Mouse (Mus musculus): ENCODE data around the gene Bin2.

GRCm38 (mm10) chr15:100614218-100614995 lies 54.9 kb downstream of the Bin2 start:
- TF ChIP-seq POLR2AphosphoS5 (IDR thresholded peaks at IDR 0.05; ENCODE audit: insufficient replicate concordance, low read depth, low read length) (no peak), CTCF (IDR thresholded peaks at IDR 0.05; ENCODE audit: low read depth, low read length) (no peak)

Data from G1E (cell line).